Mouse (Mus musculus) limb, embryonic 14.5 days (tissue): ENCODE measurements around the gene Sox5. TPM values are rescaled to one million over a fixed set of nuclear protein-coding genes. Genes with fewer than 3 reads are reported as not detected.

Experiments used
- ATAC-seq: fragments of 200-750 bp; cut with Nextera tagmentation; 2 replicates; pipeline ENCODE4 v1.8.0; 2017; ENCODE audit warnings: low read depth, moderate number of reproducible peaks, moderate TSS enrichment; ENCODE audit not compliant: low FRiP score
- DNase-seq: peaks from one replicate; pipeline ENCODE4 v3.0.0-alpha.2; 2015; ENCODE audit warnings: low spot score
- H3K27ac ChIP-seq: fragments of 300-500 bp; sonication (generic); replicated peaks from 2 replicates; pipeline ENCODE4 v1.5.1; 2014; ENCODE audit warnings: low read depth, mild to moderate bottlenecking, low read length, moderate library complexity, mixed read lengths
- H3K27me3 ChIP-seq: fragments of 300-500 bp; sonication (generic); 2 replicates; pipeline ENCODE4 v1.6.1; 2014; ENCODE audit warnings: low read length, mixed read lengths; ENCODE audit not compliant: control insufficient read depth, insufficient read depth
- H3K36me3 ChIP-seq: fragments of 300-500 bp; sonication (generic); 2 replicates; pipeline ENCODE4 v1.6.1; 2014; ENCODE audit warnings: mild to moderate bottlenecking, low read length, moderate library complexity, mixed read lengths; ENCODE audit not compliant: control insufficient read depth, insufficient read depth
- H3K4me1 ChIP-seq: fragments of 300-500 bp; sonication (generic); 2 replicates; pipeline ENCODE4 v1.6.1; 2014; ENCODE audit warnings: antibody characterized with exemption, low read length, mixed read lengths; ENCODE audit not compliant: control insufficient read depth, insufficient read depth
- H3K4me2 ChIP-seq: fragments of 300-500 bp; sonication (generic); replicated peaks from 2 replicates; pipeline ENCODE4 v1.6.1; 2014; ENCODE audit warnings: low read depth, mild to moderate bottlenecking, low read length, moderate library complexity; ENCODE audit not compliant: severe bottlenecking
- H3K4me3 ChIP-seq: fragments of 300-500 bp; sonication (generic); replicated peaks from 2 replicates; pipeline ENCODE4 v1.5.1; 2014; ENCODE audit warnings: low read length
- H3K9ac ChIP-seq: fragments of 300-500 bp; sonication (generic); 2 replicates; pipeline ENCODE4 v1.6.1; 2014; ENCODE audit warnings: mild to moderate bottlenecking, low read depth, low read length, moderate library complexity; ENCODE audit not compliant: severe bottlenecking
- H3K9me3 ChIP-seq: fragments of 300-500 bp; sonication (generic); 2 replicates; pipeline ENCODE4 v1.6.1; 2016; ENCODE audit warnings: low read length; ENCODE audit not compliant: control insufficient read depth
- POLR2A ChIP-seq: fragments of 200-500 bp; IDR thresholded peaks from 2 replicates; pipeline ENCODE4 v1.8.0; 2012; ENCODE audit warnings: inconsistent platforms, mild to moderate bottlenecking, moderate library complexity, borderline replicate concordance; ENCODE audit not compliant: insufficient read depth, insufficient read length; ENCODE audit errors: extremely low read depth
- WGBS: fragments of 180-500 bp; shearing (Covaris S2); extraction: QIAGEN DNeasy Blood & Tissue Kit; methylation state at CpG from one replicate; pipeline ENCODE4 v1.1.7; 2014; 5-methylcytosine and 5-hydroxymethylcytosine counted together
- polyA plus RNA-seq, 2 experiments: library from polyadenylated mRNA; depleted of rRNA in 1 of 2; stranded (reverse) in 1 of 2; unstranded in 1 of 2; fragments of >200 nt; fragmentation: Nextera tagmentation in 1 of 2; extraction: Ambion mirVana in 1 of 2; gene quantifications; 2 replicates each; pipeline versions ENCODE4 v1.2.1 to v1.2.3; 2012 to 2014

Sox5 gene
- polyA plus RNA-seq, 2 experiments = 20.6 to 32.8 TPM

DNA sequence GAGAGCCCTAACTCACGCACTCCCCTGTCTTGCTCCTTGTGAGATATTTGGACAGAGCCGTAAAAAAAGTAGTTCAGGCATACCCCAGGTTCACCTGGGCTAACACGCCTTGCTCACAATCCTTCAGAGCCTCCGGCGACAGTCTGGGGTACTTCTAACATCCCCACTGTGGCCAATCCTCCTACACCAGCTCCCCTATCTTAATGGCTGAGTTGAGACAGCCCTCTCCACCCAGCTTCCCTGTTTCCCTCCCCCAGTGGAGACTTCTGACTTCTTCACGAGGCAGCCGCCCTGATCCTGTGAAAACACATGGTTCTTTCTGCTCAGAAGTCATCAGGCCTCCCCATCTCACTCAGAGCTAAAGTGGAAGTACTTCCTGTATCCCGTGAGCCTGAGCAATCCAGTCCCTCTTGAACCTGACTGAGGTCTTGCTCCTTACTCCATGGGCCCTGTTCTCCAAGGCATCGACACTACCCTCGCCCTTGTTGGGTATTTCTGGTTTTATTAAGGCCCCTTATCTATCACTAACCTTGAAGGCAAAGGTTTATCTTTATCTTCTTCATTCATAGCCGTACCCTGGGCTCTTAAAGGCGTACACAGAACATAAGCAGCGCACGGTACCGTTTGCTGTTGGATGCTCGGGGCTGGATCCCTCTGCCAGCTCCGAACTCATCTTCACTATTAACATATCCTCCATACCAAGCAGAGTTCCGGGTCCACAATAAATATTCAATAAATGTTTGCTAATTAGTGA lies 242.2 kb downstream of the Sox5 start:
- Histone ChIP-seq H3K27me3 (no peaks in the 10 kb centered on the region), H3K36me3 (no peaks in the 10 kb centered on the region), H3K9me3 (no peaks in the 10 kb centered on the region), H3K4me1 (no peaks in the 10 kb centered on the region), H3K4me2 (no peak overlapping the region), H3K9ac (no peak overlapping the region), H3K4me3 (no peak overlapping the region), H3K27ac (no peak overlapping the region)
- WGBS = 82% methylated on average over 18 of the region's 18 CpGs
- ATAC-seq = no peak
- no peak for DNase-seq
- no peak for TF ChIP-seq POLR2A

- TF ChIP-seq POLR2A = no peak
- no peak for DNase-seq
- H3K4me1 ChIP-seq = no peaks in the 10 kb centered on the region
- H3K4me3 ChIP-seq = no peak overlapping the region
- no peak overlapping the region for H3K9ac ChIP-seq
- no peaks in the 10 kb centered on the region for H3K9me3 ChIP-seq
- no peak for ATAC-seq
- no peaks in the 10 kb centered on the region for H3K27me3 ChIP-seq
- WGBS = 69% methylated on average over 11 of the region's 11 CpGs
- H3K4me2 ChIP-seq = no peak overlapping the region
- no peaks in the 10 kb centered on the region for H3K36me3 ChIP-seq
- no peak overlapping the region for H3K27ac ChIP-seq
These were observed 258.3 kb downstream of the Sox5 start for GRCm38 (mm10) chr6:144523479-144523878.

GRCm38 (mm10) chr6:144518811-144519210 lies 263.0 kb downstream of the Sox5 start:
- Histone ChIP-seq H3K9ac (no peak overlapping the region), H3K4me2 (no peak overlapping the region), H3K36me3 (no peaks in the 10 kb centered on the region), H3K4me1 (no peaks in the 10 kb centered on the region), H3K4me3 (no peak overlapping the region), H3K9me3 (no peaks in the 10 kb centered on the region), H3K27ac (no peak overlapping the region), H3K27me3 (no peaks in the 10 kb centered on the region)
- DNase-seq (no peak), ATAC-seq (no peak)
- WGBS = 90% methylated on average over 2 of the region's 2 CpGs
- no peak for TF ChIP-seq POLR2A

DNA sequence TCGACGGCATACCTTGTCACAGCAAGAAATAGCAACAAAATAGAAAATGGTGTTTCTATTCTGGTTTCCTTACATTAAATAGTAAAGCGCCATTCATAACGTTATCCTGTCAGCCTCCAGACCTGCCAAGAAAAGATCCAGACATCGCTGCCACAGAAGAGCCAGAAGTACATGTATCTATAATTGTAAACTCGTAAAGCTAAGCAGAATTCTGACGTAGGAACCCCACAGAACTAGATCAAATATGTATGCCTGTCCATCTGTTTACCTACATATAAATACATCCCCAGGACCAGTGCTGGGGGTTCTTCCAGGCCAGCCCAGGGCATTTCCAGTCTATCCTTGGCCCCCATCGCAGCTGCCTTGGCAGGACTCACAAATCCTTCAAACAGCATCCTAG lies 265.9 kb downstream of the Sox5 start:
- Histone ChIP-seq H3K4me3 (no peak overlapping the region), H3K9ac (no peak overlapping the region), H3K4me2 (no peak overlapping the region), H3K27me3 (no peaks in the 10 kb centered on the region), H3K4me1 (no peaks in the 10 kb centered on the region), H3K9me3 (no peaks in the 10 kb centered on the region), H3K27ac (no peak overlapping the region), H3K36me3 (no peaks in the 10 kb centered on the region)
- ATAC-seq (no peak), DNase-seq (no peak)
- no peak for TF ChIP-seq POLR2A
- WGBS = 79% methylated on average over 8 of the region's 8 CpGs

DNA sequence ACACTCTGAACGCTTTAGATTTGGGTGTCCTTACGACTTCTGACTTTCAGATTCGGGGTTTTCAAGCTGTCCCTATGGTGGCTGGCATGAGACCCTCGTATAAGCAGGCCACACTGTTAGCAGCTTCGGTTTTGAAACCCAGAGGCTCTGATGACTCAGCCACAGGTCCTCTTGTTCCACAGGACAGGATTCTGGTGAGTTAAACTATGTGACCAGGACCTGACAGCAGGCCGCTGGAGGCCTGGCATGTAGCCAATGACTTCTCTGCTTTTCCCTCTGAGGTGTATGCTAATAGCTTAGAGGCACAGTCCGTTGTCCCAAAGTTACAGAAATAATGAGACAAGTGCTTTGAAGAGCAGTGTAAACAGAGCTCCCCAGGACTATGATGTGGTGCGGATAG lies 268.0 kb downstream of the Sox5 start:
- Histone ChIP-seq H3K36me3 (no peaks in the 10 kb centered on the region), H3K4me1 (no peaks in the 10 kb centered on the region), H3K27me3 (no peaks in the 10 kb centered on the region), H3K9me3 (no peaks in the 10 kb centered on the region), H3K4me3 (no peak overlapping the region), H3K9ac (no peak overlapping the region), H3K4me2 (no peak overlapping the region), H3K27ac (no peak overlapping the region)
- TF ChIP-seq POLR2A = no peak
- DNase-seq (peak; percentile 43), ATAC-seq (no peak)
- 55% methylated on average over 8 of the region's 8 CpGs for WGBS
